Mouse (Mus musculus) adrenal gland, adult 18-20 months (tissue): ENCODE measurements at regions not wholly inside any gene's neighbourhood (a gene's known extent, or its start where the extent isn't known, plus 50 kb on each side); places are given as distances from the start of the nearest gene placed in this dataset.
A peak's percentile ranks its signal among the peaks of the same experiment; 100 is the strongest.

Experiments used
- DNase-seq, 2 experiments: peaks; one replicate each; pipeline ENCODE4 v3.0.0; 2021 to 2022; ENCODE audit warnings: low spot score in 2 of 2

- DNase-seq = peak in 1 of 2 experiments; percentile 32
Observed at GRCm38 (mm10) chr4:35417866-35418265, 191.9 kb upstream of the C9orf72 start.

- DNase-seq = no peak
Observed at GRCm38 (mm10) chr4:35413488-35413887, 187.5 kb upstream of the C9orf72 start.

GRCm38 (mm10) chr4:35405301-35406006, 179.5 kb upstream of the C9orf72 start:
- no peak for DNase-seq

GRCm38 (mm10) chr4:35404068-35404467, 178.1 kb upstream of the C9orf72 start:
- no peak for DNase-seq

GRCm38 (mm10) chr4:35403594-35403993, 177.6 kb upstream of the C9orf72 start:
- DNase-seq = no peak

- no peak for DNase-seq
Observed at GRCm38 (mm10) chr4:35402376-35403133, 176.6 kb upstream of the C9orf72 start.

- no peak for DNase-seq
Observed at GRCm38 (mm10) chr4:35401783-35402182, 175.8 kb upstream of the C9orf72 start.

GRCm38 (mm10) chr4:35400511-35400910, 174.5 kb upstream of the C9orf72 start:
- no peak for DNase-seq

GRCm38 (mm10) chr4:35395583-35395877, 169.6 kb upstream of the C9orf72 start:
- no peak for DNase-seq

GRCm38 (mm10) chr4:35394821-35395582, 169.0 kb upstream of the C9orf72 start:
- no peak for DNase-seq

GRCm38 (mm10) chr4:35375791-35376190, 149.8 kb upstream of the C9orf72 start:
- no peak for DNase-seq

GRCm38 (mm10) chr4:35373213-35373860, 147.4 kb upstream of the C9orf72 start:
- no peak for DNase-seq

- DNase-seq = peak; percentile 69
Observed at GRCm38 (mm10) chr4:35372528-35373212, 146.7 kb upstream of the C9orf72 start.

- no peak for DNase-seq
Observed at GRCm38 (mm10) chr4:35364161-35364560, 138.2 kb upstream of the C9orf72 start.

GRCm38 (mm10) chr4:35362176-35362575, 136.2 kb upstream of the C9orf72 start:
- no peak for DNase-seq

GRCm38 (mm10) chr4:35359376-35359775, 133.4 kb upstream of the C9orf72 start:
- DNase-seq = no peak

GRCm38 (mm10) chr4:35356904-35357563, 131.1 kb upstream of the C9orf72 start:
- DNase-seq = no peak

- DNase-seq = no peak
Observed at GRCm38 (mm10) chr4:35356051-35356450, 130.1 kb upstream of the C9orf72 start.

- DNase-seq = no peak
Observed at GRCm38 (mm10) chr4:35354046-35354445, 128.1 kb upstream of the C9orf72 start.

GRCm38 (mm10) chr4:35352606-35353005, 126.6 kb upstream of the C9orf72 start:
- no peak for DNase-seq
